Mouse (Mus musculus) E14TG2a.4 (cell line): Measurements from ENCODE around the gene Bdkrb2.

Source experiments
- CTCF ChIP-seq: conservative IDR thresholded peaks from 2 replicates; pipeline ENCODE4 v1.5.1; 2014; ENCODE audit warnings: low read length
- NANOG ChIP-seq: IDR thresholded peaks from 2 replicates; pipeline ENCODE4 v1.6.1; 2014; ENCODE audit warnings: borderline replicate concordance, low read length, mixed read lengths
- POU5F1 ChIP-seq: IDR thresholded peaks from 2 replicates; pipeline ENCODE4 v1.6.1; 2014; ENCODE audit warnings: low read length, borderline replicate concordance

DNA sequence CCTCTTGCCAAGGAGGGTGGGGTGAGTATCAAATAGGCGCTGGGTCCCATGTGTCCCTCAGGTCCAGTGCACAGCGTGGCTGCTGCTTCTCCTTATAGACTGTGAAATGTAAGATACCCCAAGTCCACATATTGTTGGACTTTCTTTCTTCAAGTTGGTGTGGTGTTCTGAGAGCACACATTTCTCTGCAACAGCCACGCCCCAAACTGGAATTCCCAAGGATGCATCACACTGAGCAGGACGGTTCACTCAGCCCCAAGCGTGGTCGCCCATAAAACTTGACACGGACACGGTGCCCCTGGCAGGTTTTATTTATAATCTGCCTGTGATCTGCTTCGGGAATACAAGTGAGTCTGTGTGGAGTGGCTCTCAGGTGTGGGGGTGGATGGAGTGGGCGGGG, 48.9 kb upstream of the Bdkrb2 start:
- TF ChIP-seq CTCF: no peak
- no peak for TF ChIP-seq NANOG
- no peak for TF ChIP-seq POU5F1
